Mouse (Mus musculus): ENCODE measurements around the gene Mpp6. TPM values are rescaled to one million over a fixed set of nuclear protein-coding genes. Genes with fewer than 3 reads are reported as not detected.

The Mpp6 gene
- 2.1 and 9.7 TPM in 2 replicates for polyA plus RNA-seq (2012; ENCODE audit: insufficient read depth, low replicate concordance)

GRCm38 (mm10) chr6:50109757-50110378, at the start of gene Mpp6:
Mpp6 (plus strand) TSS chr6:50110241.
- TF ChIP-seq GATA1 (IDR thresholded peaks at IDR 0.05; ENCODE audit: borderline replicate concordance, low read length) (no peak), FLI1 (IDR thresholded peaks at IDR 0.05; ENCODE audit: low read length) (no peak)
- peaks cover 30% of the 10 kb centered on the region for H3K4me1 ChIP-seq
- no peaks in the 10 kb centered on the region for H3K36me3 ChIP-seq (replicated peaks; ENCODE audit: low read length)
- H3K9me3 ChIP-seq, result no peaks in the 10 kb centered on the region
- H3K4me3 ChIP-seq (replicated peaks), result peak within 1 kb of the TSS; percentile 95
- H3K27me3 ChIP-seq (replicated peaks), result peaks cover 18% of the 10 kb centered on the region

GRCm38 (mm10) chr6:50066172-50066571, 43.9 kb upstream of the Mpp6 start:
- Histone ChIP-seq H3K4me3 (replicated peaks) (no peak overlapping the region), H3K9me3 (no peaks in the 10 kb centered on the region), H3K4me1 (no peaks in the 10 kb centered on the region), H3K27me3 (replicated peaks) (peaks cover 4% of the 10 kb centered on the region), H3K36me3 (replicated peaks; ENCODE audit: low read length) (no peaks in the 10 kb centered on the region)
- TF ChIP-seq GATA1 (IDR thresholded peaks at IDR 0.05; ENCODE audit: borderline replicate concordance, low read length) (no peak), FLI1 (IDR thresholded peaks at IDR 0.05; ENCODE audit: low read length) (no peak)

GRCm38 (mm10) chr6:50068490-50068889, 41.6 kb upstream of the Mpp6 start:
- no peak overlapping the region for H3K4me3 ChIP-seq (replicated peaks)
- no peaks in the 10 kb centered on the region for H3K4me1 ChIP-seq
- H3K27me3 ChIP-seq (replicated peaks), result peaks cover 8% of the 10 kb centered on the region
- TF ChIP-seq GATA1 (IDR thresholded peaks at IDR 0.05; ENCODE audit: borderline replicate concordance, low read length) (no peak), FLI1 (IDR thresholded peaks at IDR 0.05; ENCODE audit: low read length) (no peak)
- no peaks in the 10 kb centered on the region for H3K9me3 ChIP-seq
- H3K36me3 ChIP-seq (replicated peaks; ENCODE audit: low read length), result no peaks in the 10 kb centered on the region

GRCm38 (mm10) chr6:50075248-50075647, 34.8 kb upstream of the Mpp6 start:
- Histone ChIP-seq H3K4me1 (peaks cover 4% of the 10 kb centered on the region; the same call in 1 of the 2 replicates), H3K9me3 (no peaks in the 10 kb centered on the region), H3K4me3 (replicated peaks) (no peak overlapping the region), H3K27me3 (replicated peaks) (peaks cover 10% of the 10 kb centered on the region), H3K36me3 (replicated peaks; ENCODE audit: low read length) (no peaks in the 10 kb centered on the region)
- TF ChIP-seq FLI1 (IDR thresholded peaks at IDR 0.05; ENCODE audit: low read length) (no peak), GATA1 (IDR thresholded peaks at IDR 0.05; ENCODE audit: borderline replicate concordance, low read length) (no peak)

GRCm38 (mm10) chr6:50076473-50076872, 33.6 kb upstream of the Mpp6 start:
- H3K4me3 ChIP-seq (replicated peaks), result no peak overlapping the region
- peaks cover 4% of the 10 kb centered on the region; the same call in 1 of the 2 replicates for H3K4me1 ChIP-seq
- TF ChIP-seq GATA1 (IDR thresholded peaks at IDR 0.05; ENCODE audit: borderline replicate concordance, low read length) (no peak), FLI1 (IDR thresholded peaks at IDR 0.05; ENCODE audit: low read length) (no peak)
- H3K36me3 ChIP-seq (replicated peaks; ENCODE audit: low read length), result no peaks in the 10 kb centered on the region
- no peaks in the 10 kb centered on the region for H3K9me3 ChIP-seq
- peaks cover 7% of the 10 kb centered on the region for H3K27me3 ChIP-seq (replicated peaks)

GRCm38 (mm10) chr6:50080431-50080830, 29.6 kb upstream of the Mpp6 start:
- no peaks in the 10 kb centered on the region for H3K9me3 ChIP-seq
- no peaks in the 10 kb centered on the region for H3K36me3 ChIP-seq (replicated peaks; ENCODE audit: low read length)
- H3K4me1 ChIP-seq, result peaks cover 4% of the 10 kb centered on the region; the same call in 1 of the 2 replicates
- TF ChIP-seq FLI1 (IDR thresholded peaks at IDR 0.05; ENCODE audit: low read length), result no peak
- TF ChIP-seq GATA1 (IDR thresholded peaks at IDR 0.05; ENCODE audit: borderline replicate concordance, low read length), result no peak
- H3K4me3 ChIP-seq (replicated peaks), result no peak overlapping the region
- peaks cover 7% of the 10 kb centered on the region for H3K27me3 ChIP-seq (replicated peaks)

GRCm38 (mm10) chr6:50085206-50085605, 24.8 kb upstream of the Mpp6 start:
- H3K27me3 ChIP-seq (replicated peaks), result peaks cover 5% of the 10 kb centered on the region
- H3K4me3 ChIP-seq (replicated peaks), result no peak overlapping the region
- H3K9me3 ChIP-seq, result no peaks in the 10 kb centered on the region
- no peaks in the 10 kb centered on the region for H3K36me3 ChIP-seq (replicated peaks; ENCODE audit: low read length)
- no peaks in the 10 kb centered on the region for H3K4me1 ChIP-seq
- TF ChIP-seq FLI1 (IDR thresholded peaks at IDR 0.05; ENCODE audit: low read length) (no peak), GATA1 (IDR thresholded peaks at IDR 0.05; ENCODE audit: borderline replicate concordance, low read length) (no peak)

GRCm38 (mm10) chr6:50089333-50089732, 20.7 kb upstream of the Mpp6 start:
- peaks cover 4% of the 10 kb centered on the region for H3K4me1 ChIP-seq
- no peaks in the 10 kb centered on the region for H3K36me3 ChIP-seq (replicated peaks; ENCODE audit: low read length)
- TF ChIP-seq GATA1 (IDR thresholded peaks at IDR 0.05; ENCODE audit: borderline replicate concordance, low read length) (no peak), FLI1 (IDR thresholded peaks at IDR 0.05; ENCODE audit: low read length) (no peak)
- H3K4me3 ChIP-seq (replicated peaks), result no peak overlapping the region
- peaks cover 2% of the 10 kb centered on the region for H3K9me3 ChIP-seq
- H3K27me3 ChIP-seq (replicated peaks), result peaks cover 3% of the 10 kb centered on the region

- H3K4me3 ChIP-seq (replicated peaks), result no peak overlapping the region
- no peaks in the 10 kb centered on the region for H3K36me3 ChIP-seq (replicated peaks; ENCODE audit: low read length)
- H3K4me1 ChIP-seq, result peaks cover 4% of the 10 kb centered on the region
- peaks cover 8% of the 10 kb centered on the region for H3K9me3 ChIP-seq
- H3K27me3 ChIP-seq (replicated peaks), result peaks cover 3% of the 10 kb centered on the region
- TF ChIP-seq FLI1 (IDR thresholded peaks at IDR 0.05; ENCODE audit: low read length) (no peak), GATA1 (IDR thresholded peaks at IDR 0.05; ENCODE audit: borderline replicate concordance, low read length) (no peak)
Observed at GRCm38 (mm10) chr6:50090221-50090620, 19.8 kb upstream of the Mpp6 start.

GRCm38 (mm10) chr6:50091462-50092154, 18.4 kb upstream of the Mpp6 start:
- Histone ChIP-seq H3K4me1 (peaks cover 4% of the 10 kb centered on the region), H3K27me3 (replicated peaks) (peaks cover 2% of the 10 kb centered on the region), H3K36me3 (replicated peaks; ENCODE audit: low read length) (no peaks in the 10 kb centered on the region), H3K4me3 (replicated peaks) (no peak overlapping the region), H3K9me3 (peaks cover 8% of the 10 kb centered on the region)
- TF ChIP-seq GATA1 (IDR thresholded peaks at IDR 0.05; ENCODE audit: borderline replicate concordance, low read length) (no peak), FLI1 (IDR thresholded peaks at IDR 0.05; ENCODE audit: low read length) (no peak)

All from megakaryocyte, embryonic 14.5 days (primary cell).